ENCODE assay signal across 21 mouse cellular contexts in genomic region chr5:20512377-20513126, GRCm38 (mm10).
A peak's percentile ranks its signal among the peaks of the same experiment; 100 is the strongest.
DNase-seq lines count a peak whose midpoint lies in the region; ATAC-seq lines count a peak whose summit lies in the region.
"Had no signal": no experiment of that assay in that cellular context is flagged by ENCODE, and none has a peak within 500 bp of the region (broad histone marks: within the 10 kb centered on the region; RNA-seq: fewer than 3 reads in every experiment).

No protein-coding gene starts in this region.

- H3K9me3 ChIP-seq in heart, embryonic 13.5 days, result no peaks in the 10 kb centered on the region
- no peaks in the 10 kb centered on the region for H3K9me3 ChIP-seq in heart, embryonic 11.5 days (replicated peaks; ENCODE audit: control insufficient read depth, low read length)
- no peaks in the 10 kb centered on the region for H3K9me3 ChIP-seq in neural tube, embryonic 11.5 days (ENCODE audit: control insufficient read depth, low read length)
- H3K9me3 ChIP-seq in limb, embryonic 10.5 days (replicated peaks), result no peaks in the 10 kb centered on the region
- no peaks in the 10 kb centered on the region for H3K9me3 ChIP-seq in stomach, embryonic 16.5 days (replicated peaks; ENCODE audit: control insufficient read depth, low read length)
- no peaks in the 10 kb centered on the region for H3K9me3 ChIP-seq in forebrain, embryonic 14.5 days (replicated peaks; ENCODE audit: control insufficient read depth, low read length)
- H3K9me3 ChIP-seq: forebrain, embryonic 12.5 days; heart, embryonic 10.5 days; hindbrain, embryonic 12.5 days; liver, embryonic 13.5 days had no signal

- no peaks in the 10 kb centered on the region for H3K27me3 ChIP-seq in heart, embryonic 13.5 days (replicated peaks)
- H3K27me3 ChIP-seq in heart, embryonic 11.5 days (ENCODE audit: control insufficient read depth, insufficient read depth, low read length), result no peaks in the 10 kb centered on the region
- no peaks in the 10 kb centered on the region for H3K27me3 ChIP-seq in neural tube, embryonic 11.5 days (ENCODE audit: control insufficient read depth, insufficient read depth, low read length)
- no peaks in the 10 kb centered on the region for H3K27me3 ChIP-seq in limb, embryonic 10.5 days (ENCODE audit: low read depth, poor library complexity, severe bottlenecking)
- no peaks in the 10 kb centered on the region for H3K27me3 ChIP-seq in stomach, embryonic 16.5 days (ENCODE audit: control insufficient read depth, insufficient read depth, low read length)
- no peaks in the 10 kb centered on the region for H3K27me3 ChIP-seq in forebrain, embryonic 14.5 days (replicated peaks; ENCODE audit: control insufficient read depth, insufficient read depth, low read length)
- H3K27me3 ChIP-seq: forebrain, embryonic 12.5 days; hindbrain, embryonic 12.5 days had no signal

- peaks cover 4% of the 10 kb centered on the region; the same call in 1 of the 2 replicates for H3K4me1 ChIP-seq in heart, embryonic 13.5 days
- H3K4me1 ChIP-seq in heart, embryonic 11.5 days (ENCODE audit: control insufficient read depth, insufficient read depth, low read length), result no peaks in the 10 kb centered on the region
- no peaks in the 10 kb centered on the region for H3K4me1 ChIP-seq in neural tube, embryonic 11.5 days (ENCODE audit: control insufficient read depth, insufficient read depth, low read length)
- H3K4me1 ChIP-seq in limb, embryonic 10.5 days, result peaks cover 27% of the 10 kb centered on the region
- no peaks in the 10 kb centered on the region for H3K4me1 ChIP-seq in stomach, embryonic 16.5 days (ENCODE audit: control insufficient read depth, insufficient read depth, low read length)
- H3K4me1 ChIP-seq in forebrain, embryonic 14.5 days (ENCODE audit: control insufficient read depth, insufficient read depth, low read length), result 0 out of 2 replicates have a peak, but pooled peaks cover 3% of the 10 kb centered on the region
- H3K4me1 ChIP-seq: forebrain, embryonic 12.5 days; heart, embryonic 10.5 days; liver, embryonic 13.5 days had no signal

- H3K36me3 ChIP-seq in heart, embryonic 13.5 days, result no peaks in the 10 kb centered on the region
- no peaks in the 10 kb centered on the region for H3K36me3 ChIP-seq in heart, embryonic 11.5 days (ENCODE audit: control insufficient read depth, insufficient read depth, low read length)
- H3K36me3 ChIP-seq in neural tube, embryonic 11.5 days (ENCODE audit: control insufficient read depth, insufficient read depth, low read length), result no peaks in the 10 kb centered on the region
- H3K36me3 ChIP-seq in limb, embryonic 10.5 days, result no peaks in the 10 kb centered on the region
- no peaks in the 10 kb centered on the region for H3K36me3 ChIP-seq in stomach, embryonic 16.5 days (ENCODE audit: control insufficient read depth, insufficient read depth, low read length)
- no peaks in the 10 kb centered on the region for H3K36me3 ChIP-seq in forebrain, embryonic 14.5 days (ENCODE audit: control insufficient read depth, insufficient read depth, low read length)
- H3K36me3 ChIP-seq: forebrain, embryonic 12.5 days; heart, embryonic 10.5 days; hindbrain, embryonic 12.5 days; liver, embryonic 13.5 days had no signal

- H3K9ac ChIP-seq in heart, embryonic 13.5 days, result 0 out of 2 replicates have a peak overlapping the region, but pooled peaks have one; percentile 37
- no peak overlapping the region for H3K9ac ChIP-seq in heart, embryonic 11.5 days (ENCODE audit: low read depth, low read length)
- H3K9ac ChIP-seq in neural tube, embryonic 11.5 days (ENCODE audit: low read length), result no peak overlapping the region
- no peak overlapping the region for H3K9ac ChIP-seq in stomach, embryonic 16.5 days (ENCODE audit: low read length)
- no peak overlapping the region for H3K9ac ChIP-seq in forebrain, embryonic 14.5 days (ENCODE audit: low read length)
- H3K9ac ChIP-seq: forebrain, embryonic 12.5 days; hindbrain, embryonic 12.5 days; liver, embryonic 13.5 days had no signal

- H3K4me2 ChIP-seq in heart, embryonic 13.5 days, result no peak overlapping the region
- no peak overlapping the region for H3K4me2 ChIP-seq in heart, embryonic 11.5 days
- H3K4me2 ChIP-seq in neural tube, embryonic 11.5 days (ENCODE audit: low read depth), result no peak overlapping the region
- H3K4me2 ChIP-seq in stomach, embryonic 16.5 days (ENCODE audit: low read depth, low read length), result peak overlapping the region; percentile 22; the same call in 1 of the 2 replicates
- H3K4me2 ChIP-seq in forebrain, embryonic 14.5 days (ENCODE audit: low read length), result no peak overlapping the region
- H3K4me2 ChIP-seq: forebrain, embryonic 12.5 days; hindbrain, embryonic 12.5 days; liver, embryonic 13.5 days had no signal

- DNase-seq in neural tube, embryonic 11.5 days (ENCODE audit: low spot score), result peak; percentile 66
- DNase-seq in neural tube, embryonic 10.5 days (ENCODE audit: extremely low spot score, low spot score), result no peak
- DNase-seq in limb, embryonic 10.5 days (ENCODE audit: low spot score), result peak; percentile 36
- DNase-seq in cerebellum, adult 18-20 months, result no peak
- no peak for DNase-seq in forebrain, embryonic 14.5 days (ENCODE audit: low spot score)
- DNase-seq: adrenal gland, adult 8-10 months; cerebellum, adult 11-12 months; gastrocnemius, postnatal 36 days; liver, embryonic 13.5 days; retina, postnatal 1 day; right cerebral cortex, postnatal 4 days had no signal

- ATAC-seq in heart, embryonic 13.5 days (ENCODE audit: extremely low read depth, insufficient number of reproducible peaks, low FRiP score, low TSS enrichment), result no peak
- no peak for ATAC-seq in heart, embryonic 11.5 days (replicated peaks; ENCODE audit: insufficient number of reproducible peaks, low FRiP score, low TSS enrichment)
- peak; percentile 81; the same call in 1 of the 2 replicates for ATAC-seq in neural tube, embryonic 11.5 days (ENCODE audit: insufficient read depth, low FRiP score, low TSS enrichment)
- ATAC-seq in stomach, embryonic 16.5 days (ENCODE audit: insufficient read depth, low FRiP score), result no peak
- ATAC-seq in forebrain, embryonic 14.5 days, result no peak
- ATAC-seq: inflammation-experienced regulatory T-cells, adult 6 months; midbrain, embryonic 16.5 days had no signal

- no peak overlapping the region for H3K4me3 ChIP-seq in heart, embryonic 13.5 days
- H3K4me3 ChIP-seq in heart, embryonic 11.5 days (ENCODE audit: low read depth, low read length), result no peak overlapping the region
- no peak overlapping the region for H3K4me3 ChIP-seq in neural tube, embryonic 11.5 days (ENCODE audit: low read depth, low read length)
- H3K4me3 ChIP-seq in limb, embryonic 10.5 days, result no peak overlapping the region
- no peak overlapping the region for H3K4me3 ChIP-seq in stomach, embryonic 16.5 days (replicated peaks; ENCODE audit: low read length)
- H3K4me3 ChIP-seq in forebrain, embryonic 14.5 days (ENCODE audit: low read depth, low read length), result no peak overlapping the region
- H3K4me3 ChIP-seq: forebrain, embryonic 12.5 days; heart, embryonic 10.5 days; hindbrain, embryonic 12.5 days; liver, embryonic 13.5 days had no signal

- H3K27ac ChIP-seq in heart, embryonic 13.5 days (replicated peaks), result no peak overlapping the region
- H3K27ac ChIP-seq in heart, embryonic 11.5 days (ENCODE audit: low read depth, low read length), result no peak overlapping the region
- no peak overlapping the region for H3K27ac ChIP-seq in neural tube, embryonic 11.5 days (ENCODE audit: low read depth, low read length)
- no peak overlapping the region; the same call in 1 of the 2 replicates for H3K27ac ChIP-seq in limb, embryonic 10.5 days
- no peak overlapping the region for H3K27ac ChIP-seq in stomach, embryonic 16.5 days (ENCODE audit: low read length)
- H3K27ac ChIP-seq in forebrain, embryonic 14.5 days (ENCODE audit: low read depth, low read length), result no peak overlapping the region
- H3K27ac ChIP-seq: forebrain, embryonic 12.5 days; heart, embryonic 10.5 days; hindbrain, embryonic 12.5 days; kidney, postnatal 0 days; liver, embryonic 13.5 days; macrophage had no signal

- WGBS in heart, embryonic 13.5 days, result 34% methylated on average over 16 of the region's 16 CpGs
- 39% methylated on average over 16 of the region's 16 CpGs for WGBS in heart, embryonic 11.5 days (ENCODE audit: insufficient replicate concordance)
- WGBS in neural tube, embryonic 11.5 days, result 52% methylated on average over 16 of the region's 16 CpGs
- WGBS in limb, embryonic 10.5 days, result 45% methylated on average over 16 of the region's 16 CpGs
- WGBS in stomach, embryonic 16.5 days, result 15% methylated on average over 16 of the region's 16 CpGs
- 80% methylated on average over 16 of the region's 16 CpGs for WGBS in forebrain, embryonic 14.5 days

Comparison
In these comparisons a context has a peak if more than half of its experiments do, and no peak if none do; other contexts are left out.
1. DNase-seq: peak in neural tube, embryonic 11.5 days (single experiment) and limb, embryonic 10.5 days (single experiment); none in neural tube, embryonic 10.5 days (single experiment), cerebellum, adult 18-20 months (0 of 2) and forebrain, embryonic 14.5 days (single experiment).